Mouse (Mus musculus): Measurements from ENCODE around the gene Lce3f.

- TF ChIP-seq GATA1 (IDR thresholded peaks at IDR 0.05; ENCODE audit: low read length) (no peak), TAL1 (IDR thresholded peaks at IDR 0.05; ENCODE audit: low read length) (no peak)
Observed at GRCm38 (mm10) chr3:92991926-92992325, at the start of gene Lce3f.
